Mouse (Mus musculus) embryonic facial prominence, embryonic 13.5 days (tissue): ENCODE measurements around the gene Scn4b. TPM values are rescaled to one million over a fixed set of nuclear protein-coding genes. Genes with fewer than 3 reads are reported as not detected.

ENCODE experiments used
- ATAC-seq: fragments of 200-750 bp; cut with Nextera tagmentation; 2 replicates; pipeline ENCODE4 v1.8.0; 2017; ENCODE audit warnings: low read depth; ENCODE audit not compliant: insufficient number of reproducible peaks, insufficient read depth, low FRiP score, low TSS enrichment
- H3K27ac ChIP-seq: fragments of 300-500 bp; sonication (generic); 2 replicates; pipeline ENCODE4 v1.5.1; 2015; ENCODE audit warnings: moderate library complexity, mild to moderate bottlenecking, inconsistent platforms
- H3K27me3 ChIP-seq: fragments of 300-500 bp; sonication (generic); 2 replicates; pipeline ENCODE4 v1.6.1; 2015; ENCODE audit warnings: mild to moderate bottlenecking, inconsistent platforms
- H3K36me3 ChIP-seq: fragments of 300-500 bp; sonication (generic); 2 replicates; pipeline ENCODE4 v1.6.1; 2015; ENCODE audit warnings: mild to moderate bottlenecking, inconsistent platforms
- H3K4me1 ChIP-seq: fragments of 300-500 bp; sonication (generic); 2 replicates; pipeline ENCODE4 v1.6.1; 2015; ENCODE audit warnings: inconsistent platforms
- H3K4me2 ChIP-seq: fragments of 300-500 bp; sonication (generic); 2 replicates; pipeline ENCODE4 v1.6.1; 2015; ENCODE audit warnings: moderate library complexity, mild to moderate bottlenecking, inconsistent platforms
- H3K4me3 ChIP-seq: fragments of 300-500 bp; sonication (generic); 2 replicates; pipeline ENCODE4 v1.5.1; 2015; ENCODE audit warnings: mild to moderate bottlenecking, inconsistent platforms
- H3K9ac ChIP-seq: fragments of 300-500 bp; sonication (generic); 2 replicates; pipeline ENCODE4 v1.6.1; 2015; ENCODE audit warnings: mild to moderate bottlenecking, inconsistent platforms
- H3K9me3 ChIP-seq: fragments of 300-500 bp; sonication (generic); 2 replicates; pipeline ENCODE4 v1.6.1; 2016; ENCODE audit warnings: inconsistent platforms
- WGBS: fragments of 180-500 bp; shearing (Covaris S2); methylation state at CpG from one replicate; pipeline ENCODE4 v1.1.7; 2015; ENCODE audit warnings: mixed read lengths; 5-methylcytosine and 5-hydroxymethylcytosine counted together
- polyA plus RNA-seq: library from polyadenylated mRNA; unstranded; fragments of >200 nt; fragmentation: Nextera tagmentation; extraction: Ambion mirVana; gene quantifications from 2 replicates; pipeline ENCODE4 v1.2.1, GENCODE M21; 2015

Scn4b gene
- polyA plus RNA-seq, 1 experiment from 2014 or later, result 0.24 TPM

DNA sequence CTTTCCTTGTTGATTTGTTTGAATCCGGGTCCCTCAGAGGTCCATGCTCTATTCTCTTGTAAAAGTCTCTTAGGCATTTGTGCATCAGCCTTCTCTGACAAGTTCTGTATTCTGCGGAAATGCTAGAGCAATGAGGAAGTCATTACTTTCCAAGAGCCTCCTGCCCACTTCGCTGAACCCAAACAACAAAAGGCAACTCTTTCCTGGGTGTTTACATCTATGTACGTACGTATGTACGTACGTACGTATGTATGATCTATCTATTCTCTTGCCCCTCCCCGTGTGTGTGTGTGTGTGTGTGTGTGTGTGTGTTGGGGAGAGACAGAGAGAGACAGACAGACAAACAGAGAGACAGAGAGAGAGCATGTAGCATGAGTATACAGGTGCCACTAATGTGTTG is 21.4 kb upstream of the Scn4b start:
- Histone ChIP-seq H3K9ac (no peak overlapping the region), H3K4me1 (peaks cover 29% of the 10 kb centered on the region), H3K27ac (no peak overlapping the region), H3K4me3 (no peak overlapping the region), H3K36me3 (no peaks in the 10 kb centered on the region), H3K9me3 (no peaks in the 10 kb centered on the region), H3K27me3 (no peaks in the 10 kb centered on the region), H3K4me2 (no peak overlapping the region)
- 66% methylated on average over 9 of the region's 9 CpGs for WGBS
- no peak for ATAC-seq

DNA sequence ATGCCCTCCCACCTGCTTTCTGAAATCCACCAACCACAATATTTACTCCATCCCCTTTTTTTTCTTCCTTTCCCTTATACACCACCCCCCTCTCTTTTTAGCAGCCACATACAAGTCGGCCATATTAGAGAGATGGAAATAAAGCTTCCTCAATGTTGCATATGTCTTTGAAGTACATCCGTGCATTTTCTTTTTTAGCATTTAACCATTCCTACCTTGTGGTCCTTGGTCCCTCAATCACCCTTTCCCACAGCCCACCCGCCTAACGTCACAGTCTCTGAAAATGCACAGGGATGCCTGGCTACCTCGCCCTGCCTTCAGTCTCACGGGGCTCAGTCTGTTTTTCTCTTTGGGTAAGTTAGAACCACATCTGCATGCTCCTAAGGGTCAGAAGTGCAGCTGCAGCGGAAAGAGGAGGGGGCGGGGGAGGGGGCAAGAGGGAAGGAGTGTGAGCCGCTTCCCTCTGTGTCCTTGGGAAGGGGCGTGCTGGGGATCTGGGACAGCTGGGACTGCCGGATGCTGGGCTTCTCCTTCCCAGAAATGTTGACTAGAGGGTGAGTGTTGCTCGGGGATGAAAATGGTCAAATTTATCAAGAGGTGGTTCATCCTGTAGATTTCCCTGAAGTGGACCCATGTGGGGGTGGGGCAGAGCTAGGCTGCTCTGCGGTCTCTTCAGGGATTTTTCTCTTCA is 20.3 kb upstream of the Scn4b start, which contains the start of gene Scn2b:
Gene Scn2b, plus strand, starts transcription at position 42 of the 691 bp plus-strand sequence.
- WGBS, result under 1% methylated on average over 13 of the region's 13 CpGs
- H3K27me3 ChIP-seq, result no peaks in the 10 kb centered on the region
- H3K9ac ChIP-seq, result peak within 1 kb of the TSS; percentile 85
- no peaks in the 10 kb centered on the region for H3K9me3 ChIP-seq
- H3K4me1 ChIP-seq, result peaks cover 36% of the 10 kb centered on the region
- H3K4me2 ChIP-seq, result peak within 1 kb of the TSS; percentile 71
- peak within 1 kb of the TSS; percentile 86 for H3K27ac ChIP-seq
- no peak for ATAC-seq
- H3K36me3 ChIP-seq, result no peaks in the 10 kb centered on the region
- H3K4me3 ChIP-seq, result peak within 1 kb of the TSS; percentile 69

DNA sequence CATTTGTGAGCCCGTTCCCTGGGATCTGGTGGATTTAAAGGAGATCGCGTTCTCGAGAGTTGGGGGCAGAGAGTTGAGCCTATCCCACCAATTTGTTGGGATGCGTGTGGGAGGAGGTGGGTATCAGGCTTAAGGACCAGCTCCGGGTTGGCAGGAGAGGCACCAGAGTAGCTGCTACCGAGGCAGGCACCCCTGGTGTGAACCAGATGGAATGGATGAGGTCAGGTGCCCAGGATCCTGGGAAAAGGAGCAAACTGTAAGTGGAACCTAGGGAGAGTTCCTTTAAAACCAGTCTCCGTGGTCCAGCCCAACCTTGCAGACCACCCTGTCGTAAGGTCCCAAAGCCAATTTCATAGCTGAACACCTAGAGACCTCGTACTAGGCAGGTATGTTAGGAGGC is 19.6 kb upstream of the Scn4b start:
- Histone ChIP-seq H3K4me1 (peaks cover 36% of the 10 kb centered on the region), H3K4me2 (peak overlapping the region; percentile 71), H3K36me3 (no peaks in the 10 kb centered on the region), H3K27ac (no peak overlapping the region), H3K9ac (peak overlapping the region; percentile 85), H3K9me3 (no peaks in the 10 kb centered on the region), H3K27me3 (no peaks in the 10 kb centered on the region), H3K4me3 (peak overlapping the region; percentile 69)
- no peak for ATAC-seq
- 24% methylated on average over 10 of the region's 10 CpGs for WGBS

DNA sequence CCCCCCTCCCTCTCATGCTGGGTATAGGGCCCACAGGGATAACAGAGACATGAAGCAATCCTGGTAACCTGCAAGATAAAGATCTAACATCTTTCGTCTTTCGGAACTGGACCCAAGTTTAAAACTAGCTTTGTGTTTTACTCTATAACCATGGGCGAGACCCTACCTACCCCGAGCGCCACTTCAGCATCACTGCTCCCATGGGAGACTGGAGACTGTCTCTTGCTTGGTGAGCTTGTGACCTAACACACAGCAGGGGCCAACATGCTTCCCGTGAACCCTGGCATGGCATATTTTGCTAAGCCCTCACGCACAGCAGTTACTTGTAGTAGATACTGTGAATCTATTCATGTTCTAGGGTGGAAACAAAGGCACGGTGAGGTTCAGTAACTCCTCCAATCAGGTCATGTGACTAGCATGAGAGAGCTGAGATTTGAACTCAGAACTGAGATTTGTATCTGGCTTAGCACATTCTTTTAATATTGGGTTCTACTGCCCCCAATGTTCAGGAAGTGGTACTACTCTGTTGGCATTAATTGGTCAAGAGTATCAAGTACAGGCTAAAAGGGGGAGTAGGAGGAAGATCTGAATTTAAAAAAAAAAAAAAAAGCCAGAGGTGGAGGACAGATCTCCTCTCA is 18.8 kb upstream of the Scn4b start:
- no peak for ATAC-seq
- Histone ChIP-seq H3K27ac (no peak overlapping the region), H3K9ac (no peak overlapping the region), H3K4me1 (peaks cover 36% of the 10 kb centered on the region), H3K4me2 (peak overlapping the region; percentile 71), H3K27me3 (no peaks in the 10 kb centered on the region), H3K9me3 (no peaks in the 10 kb centered on the region), H3K36me3 (no peaks in the 10 kb centered on the region), H3K4me3 (peak overlapping the region; percentile 69; the same call in 1 of the 2 replicates)
- WGBS, result 91% methylated on average over 8 of the region's 8 CpGs

DNA sequence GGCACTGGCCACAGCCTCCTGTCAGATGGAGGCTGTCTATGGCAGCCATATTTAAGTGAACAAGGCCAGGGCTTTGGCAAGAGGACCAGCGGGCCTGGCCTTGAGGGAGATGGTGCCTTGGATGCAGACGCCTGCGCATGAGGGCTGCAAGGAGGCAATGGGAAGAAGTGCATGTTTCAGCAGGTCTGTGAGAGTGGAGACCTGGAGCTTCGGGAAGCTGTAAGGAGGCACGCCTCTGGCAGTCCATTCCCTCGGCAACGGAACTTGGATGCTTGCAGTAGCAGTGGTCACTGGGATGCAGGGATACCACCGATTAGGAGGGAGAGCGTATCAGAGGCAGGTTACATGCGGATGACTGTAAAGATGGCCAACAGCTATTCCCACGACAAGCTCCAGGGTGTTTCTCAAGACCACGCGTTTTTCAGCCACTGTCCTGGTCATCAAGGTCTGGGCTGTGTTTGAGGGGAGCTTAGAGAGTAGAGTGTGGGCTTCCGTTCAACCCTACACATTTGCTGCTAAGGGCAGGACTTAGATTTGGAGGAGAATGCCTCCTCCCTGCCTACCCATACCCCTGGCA is 18.2 kb upstream of the Scn4b start:
- 86% methylated on average over 14 of the region's 14 CpGs for WGBS
- Histone ChIP-seq H3K4me2 (no peak overlapping the region), H3K27ac (no peak overlapping the region), H3K36me3 (no peaks in the 10 kb centered on the region), H3K4me1 (peaks cover 36% of the 10 kb centered on the region), H3K9ac (no peak overlapping the region), H3K27me3 (no peaks in the 10 kb centered on the region), H3K9me3 (no peaks in the 10 kb centered on the region), H3K4me3 (no peak overlapping the region)
- ATAC-seq, result no peak

DNA sequence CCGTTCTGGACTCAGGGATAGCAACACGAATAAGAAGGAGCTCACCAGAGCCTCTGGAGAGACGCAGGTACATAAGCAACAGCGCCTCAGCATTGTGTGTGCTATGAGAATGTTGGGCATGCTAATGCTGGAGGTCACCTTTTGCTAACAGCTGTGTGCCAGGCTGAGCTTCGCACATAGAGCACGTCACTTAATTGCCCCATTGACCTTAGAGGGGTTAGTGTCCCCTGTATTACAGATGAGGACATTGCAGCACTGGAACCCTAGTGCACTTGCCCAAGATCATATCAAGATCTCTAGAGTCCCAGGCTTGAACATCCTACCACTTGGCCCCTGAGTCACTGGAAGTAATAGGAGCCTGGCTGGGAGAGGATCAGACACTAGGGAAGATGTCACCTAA is 17.6 kb upstream of the Scn4b start:
- Histone ChIP-seq H3K27ac (no peak overlapping the region), H3K4me1 (peaks cover 33% of the 10 kb centered on the region), H3K36me3 (peaks cover 4% of the 10 kb centered on the region; the same call in 1 of the 2 replicates), H3K9ac (no peak overlapping the region), H3K4me2 (no peak overlapping the region), H3K27me3 (no peaks in the 10 kb centered on the region), H3K4me3 (no peak overlapping the region), H3K9me3 (no peaks in the 10 kb centered on the region)
- ATAC-seq, result no peak
- 84% methylated on average over 6 of the region's 6 CpGs for WGBS

DNA sequence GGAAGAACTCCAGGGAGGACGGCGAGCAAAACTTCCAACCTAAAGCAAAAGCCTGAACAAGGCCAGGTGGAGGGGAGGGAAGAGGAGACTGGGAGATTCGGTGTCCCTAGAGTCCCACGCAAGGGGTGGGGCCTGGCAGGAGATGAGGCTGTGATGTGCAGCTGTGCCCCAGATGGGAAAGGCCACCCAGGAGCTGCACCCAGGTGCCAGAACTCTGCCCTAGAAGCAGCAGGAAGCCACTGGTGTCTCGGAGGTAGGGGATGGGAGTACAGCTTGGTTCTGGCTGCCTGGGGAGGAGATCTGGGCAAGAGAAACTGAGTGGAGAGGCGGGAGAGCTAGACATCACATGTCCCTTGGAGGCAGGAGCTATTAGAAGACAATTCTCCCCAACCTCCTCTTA is 17.2 kb upstream of the Scn4b start:
- Histone ChIP-seq H3K4me1 (peaks cover 31% of the 10 kb centered on the region), H3K27ac (no peak overlapping the region), H3K4me3 (no peak overlapping the region), H3K9ac (no peak overlapping the region), H3K36me3 (peaks cover 8% of the 10 kb centered on the region), H3K4me2 (no peak overlapping the region), H3K9me3 (no peaks in the 10 kb centered on the region), H3K27me3 (no peaks in the 10 kb centered on the region)
- 51% methylated on average over 6 of the region's 6 CpGs for WGBS
- no peak for ATAC-seq

DNA sequence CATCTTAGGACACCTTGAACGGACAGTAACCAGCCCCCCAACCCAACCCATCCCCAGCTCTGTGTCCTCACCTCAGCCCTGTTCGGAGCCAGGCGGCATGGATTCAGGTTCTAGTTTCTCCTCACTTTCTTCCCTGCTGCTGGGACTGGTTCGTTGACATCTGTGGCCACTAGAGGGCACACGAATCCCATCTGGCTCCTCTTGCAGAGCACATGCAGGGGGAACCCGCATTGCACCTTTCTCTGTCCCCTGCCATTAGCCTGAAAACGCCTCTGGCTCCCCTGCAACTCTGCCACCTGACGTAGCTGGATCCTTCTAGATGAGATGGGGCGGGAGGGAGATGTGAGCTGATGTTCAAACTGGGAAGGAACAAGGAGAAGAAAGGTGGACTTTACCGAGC is 16.4 kb upstream of the Scn4b start:
- H3K27ac ChIP-seq, result no peak overlapping the region
- H3K27me3 ChIP-seq, result no peaks in the 10 kb centered on the region
- ATAC-seq, result no peak; the same call in 1 of the 2 replicates
- H3K9me3 ChIP-seq, result no peaks in the 10 kb centered on the region
- H3K36me3 ChIP-seq, result peaks cover 11% of the 10 kb centered on the region
- peak overlapping the region; percentile 20 for H3K4me3 ChIP-seq
- WGBS, result 4% methylated on average over 10 of the region's 10 CpGs
- H3K4me2 ChIP-seq, result peak overlapping the region; percentile 54
- 0 out of 2 replicates have a peak overlapping the region, but pooled peaks have one; percentile 16 for H3K9ac ChIP-seq
- H3K4me1 ChIP-seq, result peaks cover 27% of the 10 kb centered on the region

DNA sequence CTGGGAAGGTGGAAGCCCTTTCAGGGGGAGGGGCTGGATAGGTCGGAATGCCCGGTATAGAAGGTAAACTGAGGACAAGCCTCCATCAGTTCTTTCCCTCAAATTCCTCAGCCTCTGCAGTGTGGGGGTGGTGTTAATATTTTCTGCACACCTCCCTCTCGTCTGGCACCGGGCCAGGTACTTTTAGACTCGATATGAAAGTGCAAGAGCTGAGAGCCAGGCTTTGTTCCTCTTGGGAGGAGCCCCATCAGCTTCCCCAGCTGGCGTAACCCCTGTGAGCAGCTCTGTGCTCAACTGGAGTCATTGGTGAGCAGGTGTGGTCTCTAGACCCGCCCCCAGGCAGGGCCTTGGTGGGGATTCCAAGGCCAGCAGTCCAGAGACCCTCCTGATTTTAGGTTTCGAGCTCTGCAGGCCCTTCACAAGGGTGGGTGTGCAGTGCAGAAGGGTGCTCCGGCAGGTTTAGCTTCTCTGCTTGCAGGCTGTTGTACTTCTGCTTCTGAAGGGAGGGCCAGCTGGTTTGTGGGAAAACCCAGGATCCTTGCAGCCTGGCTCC is 15.9 kb upstream of the Scn4b start:
- ATAC-seq, result no peak
- Histone ChIP-seq H3K9ac (peak overlapping the region; percentile 36; the same call in 1 of the 2 replicates), H3K9me3 (no peaks in the 10 kb centered on the region), H3K4me2 (peak overlapping the region; percentile 54), H3K4me1 (peaks cover 27% of the 10 kb centered on the region), H3K36me3 (peaks cover 11% of the 10 kb centered on the region), H3K27me3 (no peaks in the 10 kb centered on the region), H3K27ac (no peak overlapping the region), H3K4me3 (peak overlapping the region; percentile 20)
- WGBS, result 20% methylated on average over 9 of the region's 9 CpGs

DNA sequence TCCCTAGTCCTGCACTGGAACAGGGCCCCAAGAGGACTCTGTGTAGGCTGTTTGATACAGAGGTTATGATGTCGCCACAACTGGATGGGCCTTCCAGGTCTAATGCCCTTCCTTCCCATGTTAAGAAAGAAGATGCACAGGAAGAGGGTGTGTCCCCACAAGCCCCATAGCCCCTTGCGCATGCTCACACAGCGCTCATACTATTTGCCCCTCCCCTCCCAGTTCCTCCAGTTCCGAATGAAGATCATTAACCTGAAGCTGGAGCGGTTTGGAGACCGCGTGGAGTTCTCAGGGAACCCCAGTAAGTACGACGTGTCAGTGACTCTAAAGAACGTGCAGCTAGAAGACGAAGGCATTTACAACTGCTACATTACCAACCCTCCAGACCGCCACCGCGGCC is 13.0 kb upstream of the Scn4b start:
- Histone ChIP-seq H3K4me2 (no peak overlapping the region), H3K4me3 (no peak overlapping the region), H3K9me3 (no peaks in the 10 kb centered on the region), H3K4me1 (peaks cover 15% of the 10 kb centered on the region), H3K9ac (no peak overlapping the region), H3K27me3 (no peaks in the 10 kb centered on the region), H3K36me3 (peaks cover 11% of the 10 kb centered on the region), H3K27ac (no peak overlapping the region)
- no peak for ATAC-seq
- 88% methylated on average over 14 of the region's 14 CpGs for WGBS

DNA sequence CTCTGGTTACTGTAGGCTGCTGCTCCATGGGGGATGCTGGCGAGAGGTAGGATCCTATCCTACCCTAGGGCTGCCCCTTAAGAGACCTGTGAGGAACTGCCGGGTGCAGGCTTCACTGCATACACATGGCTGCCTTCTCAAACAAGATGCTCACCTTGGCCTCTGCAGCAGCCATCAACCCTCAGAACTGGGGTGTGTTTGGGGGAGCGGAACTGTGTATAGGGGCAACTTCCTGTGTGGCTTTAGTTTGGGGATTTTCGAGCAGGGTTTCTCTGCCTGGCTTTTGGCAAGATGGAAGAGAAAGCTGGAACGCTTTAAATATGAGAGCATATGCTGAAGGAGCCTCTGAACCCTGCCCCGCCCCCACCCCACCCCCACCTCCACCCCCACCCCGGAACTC is 11.3 kb upstream of the Scn4b start:
- 42% methylated on average over 7 of the region's 7 CpGs for WGBS
- Histone ChIP-seq H3K36me3 (peaks cover 11% of the 10 kb centered on the region), H3K27ac (no peak overlapping the region), H3K27me3 (no peaks in the 10 kb centered on the region), H3K9ac (no peak overlapping the region), H3K4me3 (no peak overlapping the region), H3K9me3 (no peaks in the 10 kb centered on the region), H3K4me1 (peaks cover 6% of the 10 kb centered on the region), H3K4me2 (no peak overlapping the region)
- ATAC-seq, result no peak
